Mouse (Mus musculus) liver, embryonic 15.5 days (tissue): ENCODE data around the gene Syne2. TPM values are rescaled to one million over a fixed set of nuclear protein-coding genes. Genes with fewer than 3 reads are reported as not detected.

Source experiments
- ATAC-seq: fragments of 200-750 bp; cut with Nextera tagmentation; 2 replicates; pipeline ENCODE4 v1.8.0; 2017; ENCODE audit warnings: moderate number of reproducible peaks, mild to moderate bottlenecking, moderate library complexity; ENCODE audit not compliant: insufficient read depth
- H3K27ac ChIP-seq: fragments of 300-500 bp; sonication (generic); replicated peaks from 2 replicates; pipeline ENCODE4 v1.5.1; 2015; ENCODE audit warnings: mild to moderate bottlenecking, inconsistent platforms
- H3K27me3 ChIP-seq: fragments of 300-500 bp; sonication (generic); 2 replicates; pipeline ENCODE4 v1.6.1; 2015; ENCODE audit warnings: mild to moderate bottlenecking, inconsistent platforms
- H3K36me3 ChIP-seq: fragments of 300-500 bp; sonication (generic); replicated peaks from 2 replicates; pipeline ENCODE4 v1.6.1; 2015; ENCODE audit warnings: moderate library complexity, mild to moderate bottlenecking, inconsistent platforms
- H3K4me1 ChIP-seq: fragments of 300-500 bp; sonication (generic); replicated peaks from 2 replicates; pipeline ENCODE4 v1.6.1; 2015; ENCODE audit warnings: inconsistent platforms
- H3K4me2 ChIP-seq: fragments of 300-500 bp; sonication (generic); 2 replicates; pipeline ENCODE4 v1.6.1; 2015; ENCODE audit warnings: moderate library complexity, mild to moderate bottlenecking, inconsistent platforms
- H3K4me3 ChIP-seq: fragments of 300-500 bp; sonication (generic); replicated peaks from 2 replicates; pipeline ENCODE4 v1.5.1; 2015; ENCODE audit warnings: mild to moderate bottlenecking, inconsistent platforms
- H3K9ac ChIP-seq: fragments of 300-500 bp; sonication (generic); 2 replicates; pipeline ENCODE4 v1.6.1; 2015; ENCODE audit warnings: moderate library complexity, mild to moderate bottlenecking, inconsistent platforms
- H3K9me3 ChIP-seq: fragments of 300-500 bp; sonication (generic); replicated peaks from 2 replicates; pipeline ENCODE4 v1.6.1; 2016; ENCODE audit warnings: inconsistent platforms
- WGBS: fragments of 180-500 bp; shearing (Covaris S2); methylation state at CpG from one replicate; pipeline ENCODE4 v1.1.7; 2015; ENCODE audit warnings: mixed read lengths; ENCODE audit not compliant: insufficient replicate concordance; 5-methylcytosine and 5-hydroxymethylcytosine counted together
- polyA plus RNA-seq: library from polyadenylated mRNA; unstranded; fragments of >200 nt; fragmentation: Nextera tagmentation; extraction: Ambion mirVana; gene quantifications from 2 replicates; pipeline ENCODE4 v1.2.1, GENCODE M21; 2015

The Syne2 gene
- polyA plus RNA-seq, 1 experiment from 2014 or later = 5.1 TPM

DNA sequence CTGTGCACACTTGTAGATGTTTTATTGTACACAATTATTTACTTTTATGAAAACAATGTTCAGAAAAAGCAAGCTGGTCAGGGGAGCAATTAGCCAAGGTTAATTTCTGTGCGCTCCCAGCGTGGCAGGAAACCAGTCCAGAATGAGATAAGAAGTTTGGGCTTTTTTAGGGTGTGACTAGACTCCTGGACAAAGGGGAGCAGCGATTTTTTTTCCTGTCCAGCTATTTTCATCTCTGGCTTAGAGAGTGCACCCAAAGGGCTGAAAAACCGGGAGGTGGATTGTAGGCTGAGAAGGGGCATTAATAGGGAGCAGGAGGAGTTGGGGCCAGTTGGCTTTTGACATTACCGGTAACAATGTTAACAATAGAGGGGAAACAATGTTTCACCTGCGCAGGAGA is 3.4 kb upstream of the Syne2 start:
- no peak overlapping the region for H3K4me3 ChIP-seq
- no peaks in the 10 kb centered on the region for H3K36me3 ChIP-seq
- peaks cover 54% of the 10 kb centered on the region for H3K27me3 ChIP-seq
- no peak overlapping the region for H3K9ac ChIP-seq
- no peak overlapping the region for H3K4me2 ChIP-seq
- no peaks in the 10 kb centered on the region for H3K9me3 ChIP-seq
- 25% methylated on average over 6 of the region's 6 CpGs for WGBS
- H3K4me1 ChIP-seq = peaks cover 22% of the 10 kb centered on the region
- no peak overlapping the region for H3K27ac ChIP-seq
- ATAC-seq = no peak

- Histone ChIP-seq H3K4me1 (peaks cover 24% of the 10 kb centered on the region), H3K4me2 (peak overlapping the region; percentile 85), H3K9me3 (no peaks in the 10 kb centered on the region), H3K36me3 (no peaks in the 10 kb centered on the region), H3K9ac (no peak overlapping the region), H3K4me3 (peak overlapping the region; percentile 66), H3K27ac (no peak overlapping the region), H3K27me3 (peaks cover 76% of the 10 kb centered on the region)
- ATAC-seq = no peak
- 10% methylated on average over 25 of the region's 25 CpGs for WGBS
These were observed 715 bp upstream of the Syne2 start for GRCm38 (mm10) chr12:75816981-75817856.

DNA sequence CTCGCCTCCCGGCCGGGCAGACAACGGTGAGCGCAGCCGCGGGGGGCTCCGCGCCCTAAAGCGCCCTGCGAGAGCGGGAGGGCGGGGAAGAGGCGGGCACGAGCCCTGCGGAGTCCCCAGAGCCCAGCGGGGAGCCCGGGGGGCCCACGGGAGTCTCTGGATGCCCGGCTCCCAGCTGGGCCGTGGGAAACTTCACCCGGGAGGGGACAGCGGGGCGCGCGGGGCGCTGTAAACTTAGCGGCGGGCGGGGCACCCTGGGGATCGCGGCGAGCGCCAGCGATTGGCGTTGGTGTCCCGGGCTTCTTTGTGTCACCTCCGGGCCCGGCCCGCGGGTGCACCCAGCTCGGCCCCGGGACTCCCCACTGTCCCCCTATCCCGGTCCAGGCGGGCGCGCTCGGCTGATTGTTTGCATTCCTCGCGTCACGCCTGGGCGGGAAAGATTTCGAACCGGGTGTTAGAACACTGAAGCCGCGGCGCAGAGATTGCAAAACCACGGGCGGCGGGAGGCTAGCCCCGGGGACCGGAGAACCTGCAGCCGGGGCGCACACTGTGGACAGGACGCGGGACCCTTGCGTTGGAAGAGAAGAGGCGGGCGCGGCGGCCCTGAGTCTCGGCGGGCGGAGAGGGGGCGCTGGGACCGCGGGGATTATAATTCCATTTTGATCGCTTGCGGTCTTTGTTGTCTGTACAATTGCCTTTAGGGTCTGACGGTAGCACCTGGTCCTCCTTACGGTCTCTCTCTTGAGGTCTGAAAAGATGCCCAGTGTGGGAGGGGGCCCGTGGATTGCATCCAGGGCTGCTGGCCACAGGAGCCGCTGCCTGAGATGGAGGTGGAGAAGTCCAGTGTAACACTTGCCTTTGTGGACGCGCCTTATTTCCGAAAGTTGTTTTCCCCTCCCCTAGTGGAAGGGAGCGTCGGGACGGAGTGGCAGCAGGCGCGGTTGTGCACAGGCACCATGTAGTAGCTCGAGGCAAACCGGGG is 810 bp downstream of the Syne2 start:
- H3K4me3 ChIP-seq = peak overlapping the region; percentile 66
- peak overlapping the region; percentile 85 for H3K4me2 ChIP-seq
- no peaks in the 10 kb centered on the region for H3K9me3 ChIP-seq
- peaks cover 79% of the 10 kb centered on the region for H3K27me3 ChIP-seq
- H3K27ac ChIP-seq = 0 out of 2 replicates have a peak overlapping the region, but pooled peaks have one; percentile 24
- under 1% methylated on average over 93 of the region's 93 CpGs for WGBS
- ATAC-seq = peak; percentile 73
- no peaks in the 10 kb centered on the region for H3K36me3 ChIP-seq
- H3K9ac ChIP-seq = peak overlapping the region; percentile 55
- peaks cover 24% of the 10 kb centered on the region for H3K4me1 ChIP-seq

GRCm38 (mm10) chr12:75819481-75819880 is 1.5 kb downstream of the Syne2 start:
- no peak overlapping the region for H3K27ac ChIP-seq
- H3K36me3 ChIP-seq = no peaks in the 10 kb centered on the region
- ATAC-seq = no peak
- H3K4me2 ChIP-seq = peak overlapping the region; percentile 85
- peaks cover 74% of the 10 kb centered on the region for H3K27me3 ChIP-seq
- no peak overlapping the region for H3K9ac ChIP-seq
- peaks cover 24% of the 10 kb centered on the region for H3K4me1 ChIP-seq
- H3K9me3 ChIP-seq = no peaks in the 10 kb centered on the region
- WGBS = 18% methylated on average over 11 of the region's 11 CpGs
- peak overlapping the region; percentile 66 for H3K4me3 ChIP-seq

DNA sequence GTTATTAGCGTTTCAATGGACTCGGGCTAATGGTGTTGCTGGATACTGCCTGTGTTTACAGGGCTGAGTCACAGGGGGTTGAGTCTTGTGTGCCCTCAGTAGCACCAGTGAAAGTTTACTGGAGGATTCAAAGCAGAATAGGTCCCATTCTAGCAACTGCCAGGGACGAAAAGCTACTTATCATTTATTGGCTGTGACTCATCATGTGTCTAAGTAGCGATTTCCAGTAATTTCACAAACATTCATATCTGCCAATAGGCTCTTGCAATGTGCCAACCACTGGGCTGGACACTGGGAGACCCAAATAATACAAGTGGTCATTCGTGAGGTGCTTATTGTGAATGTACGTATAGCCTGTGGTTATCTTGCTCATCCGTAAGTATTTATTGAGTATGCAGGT is 2.3 kb downstream of the Syne2 start:
- no peak overlapping the region for H3K9ac ChIP-seq
- peaks cover 24% of the 10 kb centered on the region for H3K4me1 ChIP-seq
- no peak overlapping the region for H3K4me3 ChIP-seq
- peaks cover 67% of the 10 kb centered on the region for H3K27me3 ChIP-seq
- no peaks in the 10 kb centered on the region for H3K9me3 ChIP-seq
- ATAC-seq = no peak
- H3K36me3 ChIP-seq = no peaks in the 10 kb centered on the region
- H3K4me2 ChIP-seq = no peak overlapping the region
- H3K27ac ChIP-seq = no peak overlapping the region
- WGBS = 58% methylated on average over 7 of the region's 7 CpGs

- no peak for ATAC-seq
- Histone ChIP-seq H3K27me3 (peaks cover 50% of the 10 kb centered on the region), H3K27ac (no peak overlapping the region), H3K36me3 (no peaks in the 10 kb centered on the region), H3K4me3 (no peak overlapping the region), H3K9ac (no peak overlapping the region), H3K4me1 (peaks cover 24% of the 10 kb centered on the region), H3K4me2 (no peak overlapping the region), H3K9me3 (no peaks in the 10 kb centered on the region)
- 47% methylated on average over 6 of the region's 6 CpGs for WGBS
These were observed 4.2 kb downstream of the Syne2 start for GRCm38 (mm10) chr12:75822122-75822521.

DNA sequence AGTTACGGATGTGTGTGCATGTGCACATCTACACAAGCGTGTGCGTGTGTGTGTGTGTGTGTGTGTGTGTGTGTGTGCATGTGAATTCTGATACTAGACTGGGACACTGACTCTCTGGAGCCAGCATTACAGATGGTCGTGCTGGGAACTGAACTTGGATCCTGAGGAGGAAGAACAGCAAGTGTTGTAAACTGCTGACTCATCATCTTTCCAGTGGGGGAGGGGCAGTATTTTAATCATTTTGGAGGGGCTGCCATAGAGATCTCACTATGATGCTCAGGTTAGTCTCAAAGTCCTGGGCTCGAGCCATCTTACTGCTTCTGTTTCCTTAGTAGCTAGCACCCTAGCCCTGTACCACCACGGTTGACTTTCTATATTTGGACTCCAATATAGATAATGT is 5.5 kb downstream of the Syne2 start:
- Histone ChIP-seq H3K4me1 (peaks cover 12% of the 10 kb centered on the region; the same call in 1 of the 2 replicates), H3K4me3 (no peak overlapping the region), H3K27ac (no peak overlapping the region), H3K36me3 (no peaks in the 10 kb centered on the region), H3K9ac (no peak overlapping the region), H3K9me3 (no peaks in the 10 kb centered on the region), H3K4me2 (no peak overlapping the region), H3K27me3 (peaks cover 41% of the 10 kb centered on the region)
- 63% methylated on average over 6 of the region's 6 CpGs for WGBS
- ATAC-seq = no peak

GRCm38 (mm10) chr12:75825458-75825857 is 7.5 kb downstream of the Syne2 start:
- Histone ChIP-seq H3K9ac (no peak overlapping the region), H3K9me3 (no peaks in the 10 kb centered on the region), H3K4me3 (no peak overlapping the region), H3K4me1 (no peaks in the 10 kb centered on the region), H3K27ac (no peak overlapping the region), H3K4me2 (no peak overlapping the region), H3K36me3 (no peaks in the 10 kb centered on the region), H3K27me3 (peaks cover 21% of the 10 kb centered on the region)
- 54% methylated on average over 7 of the region's 7 CpGs for WGBS
- ATAC-seq = no peak

DNA sequence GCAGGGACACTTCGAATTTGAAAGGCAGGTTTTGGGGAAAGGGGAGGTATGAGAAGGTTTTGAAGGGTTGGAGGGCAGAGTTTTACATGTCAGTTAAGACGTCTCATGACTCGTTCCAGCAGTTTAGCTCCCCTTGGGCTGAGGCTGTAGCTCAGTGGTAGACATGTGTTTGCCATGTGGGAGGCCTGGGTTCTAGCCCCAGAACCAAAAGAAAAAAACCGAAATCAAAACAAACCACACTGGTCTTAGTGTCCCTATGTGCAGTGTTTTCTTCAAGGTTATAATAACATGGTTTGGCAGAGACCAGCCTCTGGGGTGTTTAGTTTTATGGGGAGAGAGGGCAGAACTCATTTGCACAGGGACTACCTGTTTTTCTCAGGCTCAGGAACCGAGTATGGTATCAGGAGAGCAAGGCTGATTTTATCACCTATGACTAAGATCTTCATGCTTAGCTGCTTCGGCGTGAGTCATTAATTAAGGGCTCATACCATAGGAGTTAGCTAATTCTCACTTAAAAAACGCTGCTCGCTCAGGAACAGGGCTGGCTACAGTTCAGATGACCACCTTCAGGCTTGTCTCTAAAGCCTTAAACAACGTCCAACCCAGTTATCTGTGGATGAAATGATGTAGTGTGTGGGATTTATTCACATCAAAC is 8.9 kb downstream of the Syne2 start:
- no peaks in the 10 kb centered on the region for H3K36me3 ChIP-seq
- H3K27me3 ChIP-seq = peaks cover 9% of the 10 kb centered on the region; the same call in 1 of the 2 replicates
- no peaks in the 10 kb centered on the region for H3K4me1 ChIP-seq
- no peak overlapping the region for H3K27ac ChIP-seq
- no peaks in the 10 kb centered on the region for H3K9me3 ChIP-seq
- no peak overlapping the region for H3K4me2 ChIP-seq
- WGBS = 54% methylated on average over 10 of the region's 10 CpGs
- H3K9ac ChIP-seq = no peak overlapping the region
- ATAC-seq = no peak
- no peak overlapping the region for H3K4me3 ChIP-seq

DNA sequence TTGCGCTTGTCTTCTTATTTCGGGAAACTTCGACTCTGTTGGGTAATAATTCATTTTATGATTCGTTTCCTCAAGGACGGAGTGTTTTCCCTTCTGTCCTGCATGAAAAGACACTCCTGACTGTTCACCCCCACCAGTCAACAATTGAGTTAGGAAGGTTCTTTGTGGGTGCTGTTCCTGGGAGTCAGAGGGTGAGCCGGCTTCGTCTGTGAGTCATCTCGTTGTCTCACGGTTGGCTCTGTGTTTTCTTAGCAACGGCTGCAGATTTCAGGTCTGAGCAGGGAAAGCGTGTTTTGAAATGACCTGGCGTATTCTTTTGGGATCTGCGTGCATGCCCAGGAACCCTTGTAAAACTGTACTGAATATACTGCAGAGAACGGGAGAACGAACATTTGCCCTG is 9.8 kb downstream of the Syne2 start:
- Histone ChIP-seq H3K9ac (no peak overlapping the region), H3K4me2 (no peak overlapping the region), H3K4me1 (no peaks in the 10 kb centered on the region), H3K36me3 (no peaks in the 10 kb centered on the region), H3K27ac (no peak overlapping the region), H3K9me3 (no peaks in the 10 kb centered on the region), H3K4me3 (no peak overlapping the region), H3K27me3 (0 out of 2 replicates have a peak, but pooled peaks cover 4% of the 10 kb centered on the region)
- no peak for ATAC-seq
- WGBS = 68% methylated on average over 15 of the region's 15 CpGs
